Mouse (Mus musculus) layer of hippocampus, adult 18-20 months (tissue): Measurements from ENCODE around the gene Kcna3. TPM values are rescaled to one million over a fixed set of nuclear protein-coding genes. Genes with fewer than 3 reads are reported as not detected.

Experiments used
- DNase-seq, 2 experiments: peaks; one replicate each; pipeline ENCODE4 v3.0.0; 2022; ENCODE audit warnings: low spot score in 2 of 2
- total RNA-seq, 2 experiments: library from RNA; stranded (reverse); gene quantifications; 2 replicates each; pipeline ENCODE4 v1.2.3; 2021

The Kcna3 gene
- total RNA-seq, 2 experiments from 2014 or later = 21.6 to 26.7 TPM

DNA sequence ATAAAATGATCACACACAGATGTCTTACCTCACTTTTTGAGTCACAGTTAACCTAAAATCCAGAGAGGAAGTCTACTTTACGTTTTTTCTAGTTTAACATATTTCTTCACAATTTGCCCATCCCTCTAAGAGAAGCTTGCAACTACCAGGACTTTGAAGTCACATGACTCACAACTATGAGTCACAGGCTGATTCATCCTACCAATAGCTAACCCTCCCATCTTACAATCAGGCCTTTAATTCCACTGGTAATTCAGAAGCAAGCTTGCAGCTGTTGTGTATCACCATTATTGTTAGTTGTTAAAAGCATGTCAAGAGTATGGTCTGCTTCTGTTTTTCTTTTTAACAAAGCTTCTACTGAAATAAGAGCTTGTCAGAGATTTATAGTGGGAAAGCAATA lies 26.8 kb downstream of the Kcna3 start:
- DNase-seq = peak in 1 of 2 experiments; percentile 19

DNA sequence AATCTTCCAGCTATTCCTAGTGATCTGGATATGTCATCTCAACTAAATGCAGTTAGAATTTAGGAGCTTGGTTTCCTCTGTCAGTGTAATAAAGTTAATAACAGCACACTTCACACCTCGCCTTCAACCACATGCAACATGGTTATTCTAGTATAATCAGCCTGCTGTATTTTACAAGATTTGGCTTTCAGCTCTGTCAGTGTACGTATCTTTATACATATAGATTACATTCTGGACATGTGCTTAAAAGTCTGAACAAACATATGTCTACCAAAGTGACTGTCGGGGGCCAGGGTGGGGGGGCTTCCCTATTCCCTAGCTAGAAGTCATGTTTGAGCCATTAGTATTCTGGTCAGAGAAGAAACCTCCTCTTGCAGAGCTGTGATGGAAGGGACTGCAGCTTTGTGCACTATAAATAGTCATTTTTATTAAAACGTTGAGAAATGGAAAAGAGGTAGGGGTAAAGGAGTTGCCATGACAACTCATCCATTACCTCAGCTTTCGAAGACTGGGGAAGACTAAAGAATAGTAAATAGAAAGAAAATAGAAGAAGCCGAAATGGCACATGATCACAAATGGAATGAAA lies 29.6 kb downstream of the Kcna3 start:
- no peak for DNase-seq

DNA sequence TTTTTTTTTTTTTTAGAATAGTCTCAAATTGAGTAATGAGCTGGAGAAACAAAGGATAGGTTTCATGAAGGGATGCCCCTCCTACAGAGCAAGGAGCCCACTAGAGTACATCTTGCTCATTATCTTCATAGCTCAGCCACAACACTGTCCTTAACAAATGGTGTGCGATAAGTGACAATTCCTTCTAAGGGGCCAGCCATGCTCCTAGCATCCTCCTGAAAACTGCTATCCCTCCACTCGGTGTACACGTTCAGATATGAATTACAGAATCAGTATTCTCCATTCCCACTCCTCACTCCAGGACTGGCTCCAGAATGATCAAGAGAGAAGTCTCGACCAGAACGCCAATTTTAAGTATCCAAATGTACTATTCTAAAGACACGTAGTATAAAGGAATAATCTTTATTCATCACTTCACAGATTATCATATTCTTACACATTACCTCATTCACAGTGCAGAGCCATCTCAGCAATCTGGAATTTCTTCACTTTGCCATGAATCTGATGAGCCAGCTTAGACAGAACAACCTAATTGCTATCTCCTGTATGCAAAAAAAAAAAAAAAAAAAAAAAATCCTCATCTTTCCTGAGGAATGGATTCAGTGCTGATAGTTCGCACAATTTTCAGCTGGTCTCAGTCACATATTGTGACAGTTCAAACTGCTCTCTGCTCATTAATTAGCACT lies 30.3 kb downstream of the Kcna3 start:
- peak in 1 of 2 experiments; percentile 7 for DNase-seq

DNA sequence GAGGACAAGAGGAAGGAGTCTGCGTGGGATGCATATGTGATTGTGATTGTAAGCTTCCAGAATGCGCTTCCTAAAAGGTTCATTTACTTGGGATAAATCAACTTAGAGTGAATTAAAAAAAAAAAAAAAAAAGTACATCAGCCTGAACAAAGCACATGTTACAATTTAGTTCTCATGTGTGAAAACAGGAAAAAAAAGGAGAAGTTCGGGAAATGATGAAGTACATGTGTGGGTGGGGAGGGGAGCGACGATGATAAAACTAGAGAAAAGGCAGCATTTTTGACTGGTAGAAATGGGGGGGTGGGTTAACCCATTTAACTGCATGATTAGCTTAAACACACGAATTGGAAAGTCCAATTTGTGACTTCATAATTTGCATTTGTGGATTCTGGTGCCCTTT lies 31.3 kb downstream of the Kcna3 start:
- DNase-seq = no peak

DNA sequence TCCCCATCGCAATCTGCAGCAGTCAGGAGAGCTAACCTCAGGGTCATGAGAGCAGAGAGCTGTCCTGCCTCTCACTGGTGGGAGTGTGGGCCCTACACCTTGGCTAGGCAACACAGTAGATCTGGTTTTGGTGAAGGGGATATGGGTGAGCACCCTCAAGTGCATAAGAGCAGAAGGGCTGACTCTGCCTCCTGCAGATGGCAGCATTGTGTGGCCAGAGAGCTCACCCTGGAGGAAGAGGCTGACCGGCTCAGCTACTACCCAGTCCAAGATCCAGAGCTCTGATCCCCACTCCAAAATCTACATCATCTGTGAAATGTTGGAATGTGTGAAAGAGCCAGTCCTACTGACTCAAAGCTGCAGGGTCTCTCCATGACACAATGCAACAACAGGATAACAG lies 37.9 kb downstream of the Kcna3 start:
- DNase-seq = no peak

DNA sequence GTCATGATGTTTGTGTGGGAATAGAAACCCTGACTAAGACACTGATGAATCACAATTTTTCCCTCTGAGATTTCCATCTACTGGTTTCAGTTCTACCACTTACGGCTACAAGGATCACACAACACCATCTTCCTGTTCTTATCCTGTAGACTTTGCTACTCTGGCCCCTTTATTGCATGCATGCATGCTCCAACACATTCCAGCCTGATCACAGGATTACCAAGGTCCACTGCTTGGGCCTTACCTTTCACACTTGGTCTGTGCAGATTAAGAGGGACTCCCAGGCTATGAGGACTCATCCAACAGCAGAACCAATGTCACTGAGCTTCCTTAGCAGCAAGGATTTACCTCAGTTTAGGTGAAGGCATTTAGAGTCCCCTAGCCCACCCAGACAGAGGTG lies 39.7 kb downstream of the Kcna3 start:
- no peak for DNase-seq

DNA sequence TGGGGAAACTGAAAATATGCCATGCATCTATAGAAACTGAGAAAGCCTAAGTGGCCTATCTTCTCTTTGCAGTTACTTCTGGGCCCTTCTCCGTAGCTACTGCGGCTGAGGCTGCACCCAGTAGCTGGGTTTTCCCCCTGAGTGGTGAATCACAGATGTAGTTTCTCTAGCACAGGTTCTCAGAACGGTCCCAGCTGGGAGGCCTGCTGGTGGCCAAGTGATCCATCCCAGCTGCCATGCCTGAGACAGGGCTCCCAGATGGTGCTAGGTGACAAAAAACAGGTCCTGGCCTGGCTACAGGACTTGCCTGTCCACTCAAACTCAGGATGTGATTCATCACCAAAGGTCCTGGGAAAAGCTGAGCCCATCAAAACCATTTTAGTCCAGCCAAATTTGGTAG lies 40.7 kb downstream of the Kcna3 start:
- DNase-seq = no peak

DNA sequence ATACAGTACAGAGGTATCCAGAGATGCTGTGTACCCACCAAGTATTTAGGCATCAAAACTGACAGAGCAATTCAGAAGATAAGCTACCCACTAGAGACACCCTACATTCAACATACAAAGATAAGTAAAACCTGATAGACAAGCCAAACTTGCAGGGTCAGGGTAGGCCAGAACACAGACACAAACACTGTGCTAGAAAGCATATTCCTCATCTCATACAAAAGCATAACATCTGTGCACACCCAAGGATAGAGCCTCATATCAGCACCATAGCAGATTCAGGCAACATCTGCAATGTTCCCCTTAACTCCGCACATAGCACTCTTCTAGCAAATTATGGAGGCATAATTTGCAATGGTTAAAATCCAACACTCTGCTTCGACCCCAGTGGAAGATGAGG lies 41.1 kb downstream of the Kcna3 start:
- DNase-seq = no peak

DNA sequence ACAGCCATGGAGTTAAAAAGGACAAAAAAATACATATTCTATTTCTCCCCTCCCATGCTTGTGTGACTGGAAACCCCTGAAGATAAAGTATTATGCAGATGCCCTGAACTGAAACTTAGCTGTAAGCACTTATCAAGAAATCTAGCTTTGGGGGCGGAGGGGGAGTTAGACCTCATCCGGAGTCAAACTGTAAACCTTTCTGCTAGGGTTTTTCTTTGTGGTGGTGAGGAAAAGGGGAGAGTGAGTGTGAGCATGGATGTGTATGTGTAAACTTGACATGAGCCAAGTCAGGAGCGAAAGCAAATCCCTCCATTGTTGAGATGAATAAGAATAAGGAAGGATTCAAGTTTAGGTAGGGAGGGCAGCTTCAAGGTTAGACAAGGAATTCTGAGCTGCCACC lies 44.8 kb downstream of the Kcna3 start:
- DNase-seq = no peak

DNA sequence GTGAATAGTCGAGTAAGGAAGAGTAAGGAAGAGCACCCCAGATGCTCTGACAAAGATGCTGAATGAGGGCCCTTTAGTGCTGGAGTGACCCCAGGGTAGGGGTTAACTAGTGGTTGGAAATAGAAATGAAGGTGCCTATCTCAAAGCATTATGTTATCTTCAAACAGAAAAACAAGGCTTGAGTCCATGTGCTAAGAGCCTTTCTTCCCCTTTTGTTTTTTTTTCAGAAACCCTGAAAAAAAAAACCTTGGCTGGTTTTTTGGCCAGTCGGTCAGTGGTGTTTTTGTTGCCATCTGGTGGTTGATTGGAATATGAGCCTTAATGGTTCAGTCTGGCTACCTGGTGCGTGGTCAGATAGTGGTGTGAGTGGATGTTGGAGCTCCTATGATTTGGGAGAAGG lies 45.3 kb downstream of the Kcna3 start:
- DNase-seq = peak in 1 of 2 experiments; percentile 48

DNA sequence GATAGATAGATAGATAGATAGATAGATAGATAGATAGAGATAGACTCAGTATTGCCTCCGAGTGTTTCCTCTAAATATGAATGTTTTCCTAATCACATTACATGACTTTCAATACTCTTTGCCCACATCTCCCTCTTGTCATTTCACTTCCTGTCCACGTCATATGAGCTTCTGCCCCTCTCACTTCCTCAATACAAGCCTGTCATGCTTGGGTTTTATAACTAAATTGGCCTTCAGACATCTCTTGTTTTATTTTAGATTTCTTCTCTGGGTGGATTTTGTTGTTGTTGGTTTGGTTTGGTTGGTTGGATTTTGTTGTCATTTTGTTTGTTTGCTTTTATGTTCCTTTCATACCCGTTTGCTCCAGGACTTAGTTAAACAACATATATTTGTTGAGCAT lies 48.6 kb downstream of the Kcna3 start:
- DNase-seq = no peak

DNA sequence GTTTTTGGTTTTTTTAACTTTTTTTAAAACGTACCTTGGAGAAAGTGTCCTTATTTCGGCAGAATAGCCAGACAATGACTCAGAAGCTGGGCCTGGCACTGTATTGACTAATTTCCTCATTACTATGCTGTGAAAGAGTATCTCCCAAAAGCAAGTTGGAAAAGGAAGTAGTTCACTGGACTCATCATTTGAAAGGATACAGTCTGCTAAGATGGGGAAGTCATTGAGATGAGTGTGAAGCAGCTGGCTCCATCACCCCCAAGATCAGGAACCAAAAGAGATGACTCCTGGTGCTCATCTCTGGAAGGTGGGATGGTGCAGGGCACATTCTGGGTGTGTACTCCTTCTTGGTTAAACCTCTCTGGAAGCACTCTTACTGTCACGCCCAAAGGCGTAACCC lies 51.4 kb downstream of the Kcna3 start:
- DNase-seq = no peak

Other genes starting within 250 kb of the Kcna3 start
- 10 to 100 TPM in 1 of 2 experiments, 1 to 10 TPM in 1; 9.3 to 10.0 TPM for gene Cd53, start 246.0 kb upstream of the Kcna3 start, total RNA-seq
- not detected for gene Olfr266, start 209.9 kb upstream of the Kcna3 start, total RNA-seq
- gene Kcna2, start 65.0 kb downstream of the Kcna3 start, total RNA-seq = 10 to 100 TPM; 88.7 to 90.1 TPM
- gene Kcna10, start 146.9 kb downstream of the Kcna3 start, total RNA-seq = not detected
- not detected for gene Cym, start 185.6 kb downstream of the Kcna3 start, total RNA-seq
- not detected for gene A630076J17Rik, start 194.4 kb downstream of the Kcna3 start, total RNA-seq
- gene Prok1, start 203.5 kb downstream of the Kcna3 start, total RNA-seq = under 1 TPM in 1 of 2 experiments, not detected in 1; 0.20 TPM
- gene Lamtor5, start 242.7 kb downstream of the Kcna3 start, total RNA-seq = 10 to 100 TPM; 64.6 to 66.1 TPM